Mouse (Mus musculus): ENCODE results near the gene Hbb-bh2.

DNA sequence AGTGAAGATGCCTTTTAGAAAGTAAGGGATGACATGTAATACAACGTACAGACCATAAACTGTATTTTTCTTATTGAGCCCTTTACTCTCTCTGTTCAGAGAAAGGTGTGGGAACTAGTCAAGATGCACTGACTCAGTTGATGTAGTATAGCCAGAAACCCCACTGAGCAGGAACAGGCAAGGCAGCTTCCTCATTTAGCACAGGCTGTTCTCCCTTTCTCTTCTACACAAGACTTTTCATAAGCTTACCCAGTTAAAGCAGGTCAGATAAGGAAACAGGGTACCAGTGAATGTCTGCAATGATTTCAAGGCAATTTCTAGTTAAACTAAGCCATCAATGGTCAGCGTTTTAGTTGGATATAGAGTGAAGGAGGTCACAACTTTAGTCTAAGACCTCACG lies 21.2 kb upstream of the Hbb-bh2 start:
- TF ChIP-seq FLI1 (IDR thresholded peaks at IDR 0.05; ENCODE audit: low read length): no peak
- TF ChIP-seq GATA1 (IDR thresholded peaks at IDR 0.05; ENCODE audit: borderline replicate concordance, low read length): no peak

Measured in megakaryocyte, embryonic 14.5 days (primary cell).